Mouse (Mus musculus): ENCODE data around the gene Nop53. TPM values are rescaled to one million over a fixed set of nuclear protein-coding genes. Genes with fewer than 3 reads are reported as not detected.

Nop53 gene
- polyA plus RNA-seq, 1 experiment, result 147 TPM

DNA sequence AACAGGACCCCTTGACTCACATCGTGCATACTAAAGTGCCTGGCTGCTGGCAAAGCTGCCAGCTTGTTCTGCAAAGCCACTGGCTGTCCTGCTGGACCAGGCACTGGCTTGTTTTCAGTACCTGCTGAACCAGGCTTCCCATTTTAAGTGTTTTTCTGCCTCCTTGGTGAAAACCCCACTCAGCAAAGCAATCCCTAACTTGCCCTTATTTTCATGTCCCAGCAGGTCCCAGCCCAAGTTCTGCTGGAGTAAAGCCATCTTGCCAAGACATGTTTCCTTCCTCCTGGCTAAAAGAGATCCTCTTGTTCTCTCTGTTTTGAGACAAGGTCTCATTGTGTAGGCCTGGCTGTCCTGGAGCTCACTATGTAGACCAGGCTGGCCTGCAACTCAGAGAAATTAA is 1.6 kb downstream of the Nop53 start:
- WGBS, result 85% methylated on average over 1 of the region's 1 CpGs
- H3K4me1 ChIP-seq (ENCODE audit: control insufficient read depth, insufficient read depth, insufficient read length), result peaks cover 6% of the 10 kb centered on the region; the same call in 1 of the 2 replicates
- no peak for DNase-seq (ENCODE audit: low read depth in 1 of 2, low spot score in 2 of 2)
- H3K27ac ChIP-seq (ENCODE audit: insufficient read depth, low read length), result no peak overlapping the region
- no peak for TF ChIP-seq CTCF (IDR thresholded peaks at IDR 0.05; ENCODE audit: extremely low read depth, insufficient read depth, insufficient read length, insufficient replicate concordance)
- no peak for TF ChIP-seq POLR2A (IDR thresholded peaks at IDR 0.05; ENCODE audit: low read depth, low read length)
- H3K36me3 ChIP-seq (ENCODE audit: control insufficient read depth, insufficient read depth, low read length), result peaks cover 40% of the 10 kb centered on the region
- H3K4me3 ChIP-seq (ENCODE audit: extremely low read depth, insufficient read depth, insufficient read length), result no peak overlapping the region
- H3K27me3 ChIP-seq (ENCODE audit: control insufficient read depth, insufficient read depth, low read length), result no peaks in the 10 kb centered on the region

DNA sequence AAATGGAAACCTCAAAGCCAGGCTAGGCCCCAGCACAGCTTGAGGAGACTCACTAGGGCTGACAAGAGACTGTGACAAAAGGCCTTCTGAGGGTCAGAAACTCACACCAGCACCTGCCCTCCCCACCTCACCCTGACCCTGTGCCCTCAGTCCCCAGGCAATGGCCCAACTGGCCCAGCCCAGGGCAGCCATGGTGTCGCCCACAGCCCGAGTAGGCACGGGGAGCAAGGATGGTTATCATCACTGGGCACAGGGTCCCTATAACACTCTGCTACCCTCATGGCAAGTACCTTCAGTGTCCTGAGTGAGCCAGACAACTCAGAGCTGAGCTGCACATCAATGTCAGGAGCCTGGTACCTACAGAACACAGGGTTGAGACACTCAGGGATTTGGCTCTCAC is 7.3 kb downstream of the Nop53 start:
- peaks cover 58% of the 10 kb centered on the region for H3K36me3 ChIP-seq (ENCODE audit: control insufficient read depth, insufficient read depth, low read length)
- H3K4me1 ChIP-seq (ENCODE audit: control insufficient read depth, insufficient read depth, insufficient read length), result no peaks in the 10 kb centered on the region
- WGBS, result 90% methylated on average over 3 of the region's 3 CpGs
- no peaks in the 10 kb centered on the region for H3K27me3 ChIP-seq (ENCODE audit: control insufficient read depth, insufficient read depth, low read length)
- no peak overlapping the region for H3K27ac ChIP-seq (ENCODE audit: insufficient read depth, low read length)
- TF ChIP-seq CTCF (IDR thresholded peaks at IDR 0.05; ENCODE audit: extremely low read depth, insufficient read depth, insufficient read length, insufficient replicate concordance), result no peak
- no peak for TF ChIP-seq POLR2A (IDR thresholded peaks at IDR 0.05; ENCODE audit: low read depth, low read length)
- H3K4me3 ChIP-seq (ENCODE audit: extremely low read depth, insufficient read depth, insufficient read length), result no peak overlapping the region
- no peak for DNase-seq (ENCODE audit: low read depth in 1 of 2, low spot score in 2 of 2)

DNA sequence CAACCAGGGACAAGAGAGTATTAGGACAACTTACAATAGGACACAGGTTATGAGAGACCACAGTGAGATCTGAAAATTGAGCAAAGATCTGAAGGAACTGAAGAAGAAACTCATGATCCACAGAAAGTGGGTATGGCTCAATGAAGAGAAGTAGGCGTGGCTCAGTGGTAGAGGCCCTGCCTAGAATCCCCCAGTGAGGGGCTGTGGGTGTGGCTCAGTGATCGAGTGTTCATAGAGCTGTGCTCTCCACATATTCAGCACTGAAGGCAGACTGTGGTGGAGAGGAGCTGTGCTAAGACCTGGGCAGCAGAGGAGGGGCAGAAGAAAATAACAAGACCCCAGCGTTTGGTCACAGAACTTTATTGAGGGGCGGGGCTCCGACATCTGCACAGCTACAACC is 8.4 kb downstream of the Nop53 start:
- no peak for DNase-seq (ENCODE audit: low read depth in 1 of 2, low spot score in 2 of 2)
- peaks cover 49% of the 10 kb centered on the region for H3K36me3 ChIP-seq (ENCODE audit: control insufficient read depth, insufficient read depth, low read length)
- no peak overlapping the region for H3K4me3 ChIP-seq (ENCODE audit: extremely low read depth, insufficient read depth, insufficient read length)
- H3K27me3 ChIP-seq (ENCODE audit: control insufficient read depth, insufficient read depth, low read length), result no peaks in the 10 kb centered on the region
- 91% methylated on average over 5 of the region's 5 CpGs for WGBS
- H3K4me1 ChIP-seq (ENCODE audit: control insufficient read depth, insufficient read depth, insufficient read length), result no peaks in the 10 kb centered on the region
- TF ChIP-seq POLR2A (IDR thresholded peaks at IDR 0.05; ENCODE audit: low read depth, low read length), result no peak
- no peak for TF ChIP-seq CTCF (IDR thresholded peaks at IDR 0.05; ENCODE audit: extremely low read depth, insufficient read depth, insufficient read length, insufficient replicate concordance)
- H3K27ac ChIP-seq (ENCODE audit: insufficient read depth, low read length), result no peak overlapping the region

DNA sequence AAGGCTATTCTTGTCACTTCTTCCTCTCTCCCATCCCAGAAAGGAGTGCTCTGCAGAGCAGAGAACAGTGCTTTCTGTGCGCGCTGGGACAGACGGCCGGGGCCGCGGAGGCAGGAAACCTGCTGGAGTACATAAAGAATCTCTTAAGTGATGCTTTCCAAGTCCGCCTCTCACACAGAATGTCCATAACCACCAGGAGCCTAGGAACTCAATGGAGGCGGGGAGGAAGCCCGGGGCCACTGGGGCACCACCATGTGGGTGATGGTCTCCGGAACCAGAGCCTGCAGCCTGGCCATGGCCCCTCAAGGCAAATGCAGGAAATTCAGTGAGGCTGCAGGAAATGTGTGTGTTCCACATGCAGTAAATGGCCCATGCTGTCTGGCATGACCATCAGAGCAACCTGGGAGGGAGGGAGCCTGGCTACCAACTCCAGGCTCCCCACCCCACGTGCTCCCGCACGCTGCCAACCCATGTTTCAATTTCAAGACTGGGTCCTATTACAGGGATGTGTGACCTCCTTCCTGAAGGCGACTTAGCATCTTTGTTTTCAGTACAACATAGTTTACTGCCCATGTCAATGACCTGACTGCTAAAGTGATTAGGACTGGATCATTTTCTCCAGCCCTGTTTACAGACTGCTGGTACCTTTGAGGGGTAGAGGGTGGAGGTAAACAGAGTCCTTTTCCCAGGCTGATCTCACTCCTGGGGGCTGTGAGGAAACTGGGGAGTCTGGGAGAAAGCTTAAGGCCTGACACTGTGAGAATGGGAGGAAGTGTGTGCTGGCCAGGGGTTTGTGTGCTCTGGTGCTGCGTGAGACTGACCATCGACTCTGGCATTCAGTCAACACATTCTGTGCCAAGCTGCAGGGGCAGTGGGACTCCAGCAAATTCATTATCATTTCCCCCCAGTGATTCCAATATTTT is 12.2 kb downstream of the Nop53 start:
- Histone ChIP-seq H3K4me1 (ENCODE audit: control insufficient read depth, insufficient read depth, insufficient read length) (no peaks in the 10 kb centered on the region), H3K36me3 (ENCODE audit: control insufficient read depth, insufficient read depth, low read length) (peaks cover 14% of the 10 kb centered on the region), H3K4me3 (ENCODE audit: extremely low read depth, insufficient read depth, insufficient read length) (no peak overlapping the region), H3K27ac (ENCODE audit: insufficient read depth, low read length) (no peak overlapping the region), H3K27me3 (ENCODE audit: control insufficient read depth, insufficient read depth, low read length) (no peaks in the 10 kb centered on the region)
- TF ChIP-seq POLR2A (IDR thresholded peaks at IDR 0.05; ENCODE audit: low read depth, low read length) (no peak), CTCF (IDR thresholded peaks at IDR 0.05; ENCODE audit: extremely low read depth, insufficient read depth, insufficient read length, insufficient replicate concordance) (no peak)
- no peak for DNase-seq (ENCODE audit: low read depth in 1 of 2, low spot score in 2 of 2)
- WGBS, result 39% methylated on average over 16 of the region's 16 CpGs

DNA sequence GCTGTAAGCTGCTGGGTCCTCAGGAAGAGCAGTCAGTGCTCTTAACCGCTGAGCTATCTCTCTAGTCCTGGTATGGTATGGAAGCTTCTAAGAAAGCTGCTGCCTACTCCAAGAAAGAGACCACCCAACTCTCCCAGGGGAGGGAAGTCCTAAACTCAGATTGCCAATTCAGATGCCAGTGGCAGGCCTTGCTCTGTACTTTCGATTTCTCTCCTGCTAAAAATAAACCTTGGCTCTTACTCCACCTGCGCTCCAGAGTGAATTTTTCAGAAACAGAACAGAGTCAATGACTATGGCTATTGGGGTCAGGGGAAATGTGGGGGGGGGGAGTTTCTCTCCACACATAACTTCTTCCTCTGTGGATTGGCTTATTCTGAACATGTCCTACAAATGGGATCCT is 14.2 kb downstream of the Nop53 start:
- no peak for TF ChIP-seq POLR2A (IDR thresholded peaks at IDR 0.05; ENCODE audit: low read depth, low read length)
- no peaks in the 10 kb centered on the region for H3K4me1 ChIP-seq (ENCODE audit: control insufficient read depth, insufficient read depth, insufficient read length)
- H3K27ac ChIP-seq (ENCODE audit: insufficient read depth, low read length), result no peak overlapping the region
- H3K27me3 ChIP-seq (ENCODE audit: control insufficient read depth, insufficient read depth, low read length), result no peaks in the 10 kb centered on the region
- WGBS, result 17% methylated on average over 3 of the region's 3 CpGs
- DNase-seq (ENCODE audit: low read depth in 1 of 2, low spot score in 2 of 2), result no peak
- no peak overlapping the region for H3K4me3 ChIP-seq (ENCODE audit: extremely low read depth, insufficient read depth, insufficient read length)
- H3K36me3 ChIP-seq (ENCODE audit: control insufficient read depth, insufficient read depth, low read length), result no peaks in the 10 kb centered on the region

DNA sequence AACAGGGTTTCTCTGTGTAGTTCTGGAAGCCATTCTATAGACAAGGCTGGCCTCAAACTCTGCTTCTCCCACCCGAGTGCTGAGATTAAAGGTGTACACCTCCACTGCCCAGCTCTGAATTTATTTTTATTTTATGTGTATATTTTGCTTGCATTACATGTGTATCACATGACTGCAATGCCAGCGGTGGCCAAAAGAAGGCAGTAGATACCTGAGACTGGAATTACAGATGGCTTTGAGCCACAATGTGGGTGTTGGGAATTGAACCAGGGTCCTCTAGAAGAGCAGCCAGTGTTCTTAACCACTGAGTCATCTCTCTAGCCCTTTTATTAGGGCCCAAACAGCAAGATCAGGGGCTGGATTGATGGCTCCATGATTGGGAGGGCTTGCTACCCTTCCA is 15.3 kb downstream of the Nop53 start:
- Histone ChIP-seq H3K27ac (ENCODE audit: insufficient read depth, low read length) (no peak overlapping the region), H3K27me3 (ENCODE audit: control insufficient read depth, insufficient read depth, low read length) (no peaks in the 10 kb centered on the region), H3K36me3 (ENCODE audit: control insufficient read depth, insufficient read depth, low read length) (no peaks in the 10 kb centered on the region), H3K4me1 (ENCODE audit: control insufficient read depth, insufficient read depth, insufficient read length) (no peaks in the 10 kb centered on the region), H3K4me3 (ENCODE audit: extremely low read depth, insufficient read depth, insufficient read length) (no peak overlapping the region)
- 73% methylated on average over 2 of the region's 2 CpGs for WGBS
- DNase-seq (ENCODE audit: low read depth in 1 of 2, low spot score in 2 of 2), result no peak
- no peak for TF ChIP-seq CTCF (IDR thresholded peaks at IDR 0.05; ENCODE audit: extremely low read depth, insufficient read depth, insufficient read length, insufficient replicate concordance)
- no peak for TF ChIP-seq POLR2A (IDR thresholded peaks at IDR 0.05; ENCODE audit: low read depth, low read length)

DNA sequence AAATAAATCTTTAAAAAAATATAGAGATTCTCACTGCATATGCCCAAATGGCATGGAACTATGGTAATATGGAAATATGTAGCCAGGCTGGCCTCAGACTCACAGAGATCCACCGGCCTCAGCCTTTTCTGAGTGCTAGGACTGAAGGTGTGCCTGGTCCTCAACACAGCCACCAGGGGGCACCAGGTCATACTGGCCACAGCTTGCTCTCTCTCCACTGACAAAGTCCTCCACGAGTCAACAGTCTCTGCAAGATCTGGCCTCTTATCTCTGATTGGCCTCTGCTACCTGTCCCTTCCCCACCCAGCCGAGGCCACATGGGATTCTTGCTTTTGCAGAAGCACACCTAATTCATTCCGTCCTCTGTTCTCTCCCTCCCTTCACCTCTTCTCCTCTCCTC is 16.0 kb downstream of the Nop53 start:
- TF ChIP-seq CTCF (IDR thresholded peaks at IDR 0.05; ENCODE audit: extremely low read depth, insufficient read depth, insufficient read length, insufficient replicate concordance), result peak; percentile 77; the same call in 1 of the 2 replicates
- no peak for TF ChIP-seq POLR2A (IDR thresholded peaks at IDR 0.05; ENCODE audit: low read depth, low read length)
- Histone ChIP-seq H3K36me3 (ENCODE audit: control insufficient read depth, insufficient read depth, low read length) (no peaks in the 10 kb centered on the region), H3K4me1 (ENCODE audit: control insufficient read depth, insufficient read depth, insufficient read length) (no peaks in the 10 kb centered on the region), H3K4me3 (ENCODE audit: extremely low read depth, insufficient read depth, insufficient read length) (no peak overlapping the region), H3K27ac (ENCODE audit: insufficient read depth, low read length) (no peak overlapping the region), H3K27me3 (ENCODE audit: control insufficient read depth, insufficient read depth, low read length) (no peaks in the 10 kb centered on the region)
- peak; percentile 38 to 63 for DNase-seq (ENCODE audit: low read depth in 1 of 2, low spot score in 2 of 2)
- 34% methylated on average over 4 of the region's 4 CpGs for WGBS
